Mouse (Mus musculus) adrenal gland, adult 2 months (tissue): ENCODE results near the gene Mylk3. TPM values are rescaled to one million over a fixed set of nuclear protein-coding genes. Genes with fewer than 3 reads are reported as not detected.

Experiments
- DNase-seq: peaks from one replicate; pipeline ENCODE4 v3.0.0; 2021
- polyA plus RNA-seq: library from polyadenylated mRNA; depleted of rRNA; stranded (reverse); fragments of >200 nt; gene quantifications from 2 replicates; pipeline ENCODE4 v1.2.3, GENCODE M21; 2012; rRNA removed
- total RNA-seq, 2 experiments: library from RNA; stranded (reverse); gene quantifications; 2 replicates each; pipeline ENCODE4 v1.2.3; 2021

Gene Mylk3
- total and polyA plus RNA-seq, 3 experiments = 0.15 to 0.62 (median 0.23) TPM

DNA sequence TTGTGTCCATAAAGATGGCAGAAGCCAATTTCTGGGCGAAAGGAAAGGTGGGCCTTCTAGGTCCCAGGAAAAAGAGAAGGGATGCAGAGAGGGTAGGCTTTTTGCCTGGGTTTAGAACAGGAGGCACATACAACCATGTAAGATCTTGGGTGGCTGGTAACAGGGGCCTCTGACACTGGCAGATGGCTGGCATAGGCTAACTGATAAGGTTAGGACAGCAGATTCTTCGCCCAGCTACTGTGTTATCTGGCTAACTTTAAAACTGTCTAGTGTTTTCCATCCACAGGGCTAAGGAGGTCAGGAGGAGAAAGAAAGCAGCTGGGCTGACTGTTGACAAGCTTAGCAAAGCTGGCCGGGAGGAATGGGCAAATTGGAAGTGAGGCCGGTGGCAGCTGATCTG lies 67.6 kb downstream of the Mylk3 start:
- DNase-seq = no peak

DNA sequence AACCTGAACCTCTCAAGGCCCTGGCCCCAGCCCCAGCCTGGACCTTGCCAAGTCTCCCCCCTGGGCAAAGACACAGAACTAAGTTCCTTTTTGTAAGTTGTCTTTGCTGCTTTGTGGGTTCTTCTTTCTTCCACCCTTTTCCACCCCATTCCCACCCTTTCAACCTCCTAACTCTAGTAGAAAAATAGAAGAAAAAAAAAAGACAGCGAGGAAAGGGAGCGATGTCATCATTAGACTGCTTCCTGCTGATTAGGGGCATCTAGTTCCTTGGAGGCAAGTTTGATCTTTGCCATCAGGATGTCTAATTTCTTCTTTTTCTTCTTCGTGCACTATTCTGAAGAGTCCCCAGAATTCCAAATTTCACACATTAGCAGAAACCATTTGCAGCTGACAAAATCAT lies 73.1 kb downstream of the Mylk3 start:
- no peak for DNase-seq

DNA sequence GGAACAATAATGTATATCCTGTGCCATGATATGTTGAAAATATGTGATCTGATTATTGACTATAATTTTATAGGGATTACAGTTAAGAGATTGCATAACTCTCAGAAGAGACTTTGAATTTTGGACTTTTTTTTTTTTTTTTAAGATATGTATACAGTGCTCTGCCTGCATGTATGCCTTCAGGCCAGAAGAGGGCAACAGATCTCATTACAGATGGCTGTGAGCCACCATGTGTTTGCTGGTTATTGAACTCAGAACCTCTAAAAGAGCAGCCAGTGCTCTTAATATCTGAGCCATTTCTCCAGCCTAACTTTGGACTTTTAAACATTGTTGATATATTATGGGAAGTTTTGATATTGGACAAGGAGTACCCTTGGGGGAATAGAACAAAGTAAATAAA lies 74.4 kb downstream of the Mylk3 start:
- peak; percentile 10 for DNase-seq

DNA sequence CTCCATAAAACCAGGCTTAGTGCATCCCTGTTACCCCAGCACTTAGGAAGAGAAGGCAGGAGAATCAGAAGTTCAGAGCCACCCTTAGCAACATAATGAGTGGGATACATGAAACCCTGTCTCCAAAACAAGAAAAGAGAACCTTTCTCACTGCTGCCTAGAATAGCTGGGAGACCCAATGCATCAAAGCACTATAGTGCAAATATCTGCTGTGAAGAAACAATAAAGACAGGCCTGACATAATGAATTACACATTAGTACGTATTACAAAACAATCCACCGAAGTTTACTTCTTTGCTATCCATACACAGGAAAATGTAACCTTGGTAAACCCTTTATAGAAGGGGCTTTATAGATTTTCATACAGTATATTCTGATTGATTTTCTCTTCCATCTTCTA lies 77.6 kb downstream of the Mylk3 start:
- no peak for DNase-seq

DNA sequence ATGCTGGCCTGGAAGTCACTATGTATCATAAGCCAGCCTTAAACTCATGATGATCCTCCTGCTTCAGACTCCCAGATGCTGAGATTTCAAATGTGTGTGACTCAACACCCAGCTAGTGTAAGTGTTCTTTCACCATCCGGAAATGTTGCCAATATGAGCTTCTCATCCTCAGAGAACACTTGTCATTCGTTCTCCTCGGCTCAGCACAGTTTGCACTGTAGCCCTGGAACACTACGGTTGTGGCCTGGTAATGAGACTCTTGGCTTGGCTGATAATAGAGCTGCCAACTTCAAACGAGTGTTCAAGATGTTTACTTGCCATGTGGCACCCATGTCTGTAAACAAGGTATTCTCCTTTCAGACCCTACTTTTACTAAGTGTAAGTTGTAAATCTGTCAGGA lies 82.6 kb downstream of the Mylk3 start:
- DNase-seq = no peak

GRCm38 (mm10) chr8:85302931-85303330 lies 83.2 kb downstream of the Mylk3 start:
- DNase-seq = no peak

GRCm38 (mm10) chr8:85301941-85302340 lies 84.2 kb downstream of the Mylk3 start:
- DNase-seq = no peak

- DNase-seq = peak; percentile 98
These were observed 86.6 kb downstream of the Mylk3 start, which contains the start of the genes Orc6 and Vps35 for GRCm38 (mm10) chr8:85299434-85300077. Gene Orc6 (plus strand): TSS chr8:85299632. Gene Vps35 (minus strand): TSS chr8:85299802.

DNA sequence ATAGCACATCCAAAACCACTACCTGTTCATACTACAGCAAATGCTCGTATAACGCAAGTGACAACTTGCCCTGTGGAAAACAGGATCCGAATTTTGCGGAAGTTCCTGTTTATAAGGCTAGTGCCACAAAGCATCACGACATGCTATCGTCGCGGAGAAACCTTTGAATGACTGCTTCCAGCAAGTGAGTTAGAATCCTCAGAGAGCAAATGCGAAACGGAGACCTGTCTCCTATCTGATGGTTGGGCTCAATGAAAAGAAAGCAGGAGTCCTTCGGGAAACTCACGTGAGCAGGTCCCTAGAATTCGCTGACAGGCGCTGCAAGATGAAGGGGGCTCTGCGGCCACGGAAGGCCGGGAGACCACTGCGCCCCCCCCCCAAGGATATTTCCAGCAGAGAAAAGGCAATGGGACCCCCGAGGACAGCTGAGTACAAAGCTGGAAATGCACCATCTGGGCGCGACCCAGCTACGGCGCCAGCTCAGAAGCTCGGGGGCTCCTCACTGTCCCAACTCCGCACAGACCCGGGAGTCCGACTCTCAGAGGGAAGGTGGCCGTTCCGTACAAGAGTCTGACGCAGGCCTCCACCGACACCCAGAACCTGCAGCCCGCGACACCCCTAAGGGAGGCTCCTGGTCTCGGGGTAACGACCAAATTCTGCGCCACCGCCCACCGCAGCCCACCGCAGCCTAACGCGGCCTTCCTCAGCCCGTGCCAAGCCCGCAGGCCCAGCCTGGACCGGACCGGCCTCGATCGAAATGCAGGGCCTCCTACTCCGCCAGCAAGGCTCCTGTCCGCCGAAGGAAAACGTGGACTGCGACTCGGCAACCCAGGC lies 87.3 kb downstream of the Mylk3 start:
- no peak for DNase-seq

GRCm38 (mm10) chr8:85286846-85287245 lies 99.3 kb downstream of the Mylk3 start:
- DNase-seq = no peak

Other genes starting within 250 kb of the Mylk3 start
- not detected for gene Cks1brt, start 234.4 kb downstream of the Mylk3 start, total RNA-seq
- gene Cks1brt, start 234.4 kb downstream of the Mylk3 start, polyA plus RNA-seq = not detected in 2 replicates
- gene Olfr371, start 160.4 kb downstream of the Mylk3 start, total RNA-seq = not detected
- not detected in 2 replicates for gene Olfr371, start 160.4 kb downstream of the Mylk3 start, polyA plus RNA-seq
- 10 to 100 TPM; 13.6 to 17.2 TPM for gene Orc6, start 86.7 kb downstream of the Mylk3 start, total RNA-seq
- 4.0 and 4.4 TPM in 2 replicates for gene Orc6, start 86.7 kb downstream of the Mylk3 start, polyA plus RNA-seq
- gene Vps35, start 86.5 kb downstream of the Mylk3 start, total RNA-seq = 100 to 1,000 TPM in 1 of 2 experiments, 10 to 100 TPM in 1; 90.1 to 101 TPM
- gene Vps35, start 86.5 kb downstream of the Mylk3 start, polyA plus RNA-seq = 3.7 and 4.3 TPM in 2 replicates
- gene 4921524J17Rik, start 46.5 kb upstream of the Mylk3 start, total RNA-seq = 10 to 100 TPM; 20.4 to 46.6 TPM
- gene 4921524J17Rik, start 46.5 kb upstream of the Mylk3 start, polyA plus RNA-seq = 1.8 and 3.2 TPM in 2 replicates
- 100 to 1,000 TPM in 1 of 2 experiments, 10 to 100 TPM in 1; 68.8 to 379 TPM for gene Gpt2, start 106.2 kb upstream of the Mylk3 start, total RNA-seq
- gene Gpt2, start 106.2 kb upstream of the Mylk3 start, polyA plus RNA-seq = 214 and 283 TPM in 2 replicates
- 100 to 1,000 TPM; 157 to 173 TPM for gene Dnaja2, start 169.0 kb upstream of the Mylk3 start, total RNA-seq
- gene Dnaja2, start 169.0 kb upstream of the Mylk3 start, polyA plus RNA-seq = 5.3 and 7.7 TPM in 2 replicates